ENCODE assay signal across 13 mouse cellular contexts in genomic region chr17:86194921-86195320, GRCm38 (mm10).
"Had no signal": no experiment of that assay in that cellular context is flagged by ENCODE, and none has a peak within 500 bp of the region (broad histone marks: within the 10 kb centered on the region; RNA-seq: fewer than 3 reads in every experiment).

No protein-coding gene starts in this region.

- H3K27me3 ChIP-seq: limb, embryonic 15.5 days; midbrain, embryonic 12.5 days; neural tube, embryonic 13.5 days had no signal

- H3K9me3 ChIP-seq: limb, embryonic 15.5 days; midbrain, embryonic 12.5 days; neural tube, embryonic 13.5 days had no signal

- H3K36me3 ChIP-seq: limb, embryonic 15.5 days; midbrain, embryonic 12.5 days; neural tube, embryonic 13.5 days had no signal

- H3K4me1 ChIP-seq: midbrain, embryonic 12.5 days had no signal

- H3K4me3 ChIP-seq: limb, embryonic 15.5 days; midbrain, embryonic 12.5 days; neural tube, embryonic 13.5 days had no signal

- H3K4me2 ChIP-seq: limb, embryonic 15.5 days; midbrain, embryonic 12.5 days; neural tube, embryonic 13.5 days had no signal

- H3K27ac ChIP-seq: limb, embryonic 15.5 days; liver, embryonic 14.5 days; midbrain, embryonic 12.5 days; neural tube, embryonic 13.5 days had no signal

- ATAC-seq: inflammation-experienced regulatory T-cells, adult 6 months; intestine, postnatal 0 days; midbrain, embryonic 16.5 days had no signal

- DNase-seq: layer of hippocampus, adult 9-11 months; layer of hippocampus, postnatal 36 days; lung, adult 18-20 months; right cerebral cortex, postnatal 14 days; thymus, adult 18-20 months; thymus, postnatal 36 days had no signal

- H3K9ac ChIP-seq: limb, embryonic 15.5 days; liver, embryonic 14.5 days; midbrain, embryonic 12.5 days; neural tube, embryonic 13.5 days had no signal
